Mouse (Mus musculus): ENCODE data around the gene Dennd5a.
"Not testable (repeated sequence)": the region's sequence is repeated elsewhere in the genome, so short reads cannot be mapped to it uniquely, and the experiment has no call there.

Dennd5a gene

GRCm38 (mm10) chr7:109959716-109960612, at the start of gene Dennd5a:
Dennd5a (minus strand) TSS chr7:109960470.
- DNase-seq (ENCODE audit: low spot score in 2 of 2), result peak; percentile 88 to 89

- DNase-seq (ENCODE audit: low spot score in 2 of 2), result no peak
Measured at GRCm38 (mm10) chr7:110009084-110009483, 48.8 kb upstream of the Dennd5a start.

- DNase-seq (ENCODE audit: low spot score in 2 of 2), result no peak
Measured at GRCm38 (mm10) chr7:110008513-110008912, 48.2 kb upstream of the Dennd5a start.

GRCm38 (mm10) chr7:110006471-110007195, 46.4 kb upstream of the Dennd5a start:
- DNase-seq (ENCODE audit: low spot score in 2 of 2), result no peak

- no peak for DNase-seq (ENCODE audit: low spot score in 2 of 2)
Measured at GRCm38 (mm10) chr7:110005976-110006375, 45.7 kb upstream of the Dennd5a start.

- peak; percentile 50 to 56 for DNase-seq (ENCODE audit: low spot score in 2 of 2)
Measured at GRCm38 (mm10) chr7:110002968-110003367, 42.7 kb upstream of the Dennd5a start.

GRCm38 (mm10) chr7:110002092-110002491, 41.8 kb upstream of the Dennd5a start:
- DNase-seq (ENCODE audit: low spot score in 2 of 2), result no peak

- DNase-seq (ENCODE audit: low spot score in 2 of 2), result no peak
Measured at GRCm38 (mm10) chr7:109998388-109998787, 38.1 kb upstream of the Dennd5a start.

GRCm38 (mm10) chr7:109993157-109993959, 33.1 kb upstream of the Dennd5a start:
- DNase-seq (ENCODE audit: low spot score in 2 of 2), result no peak

- no peak for DNase-seq (ENCODE audit: low spot score in 2 of 2)
Measured at GRCm38 (mm10) chr7:109991286-109991685, 31.0 kb upstream of the Dennd5a start.

- DNase-seq (ENCODE audit: low spot score in 2 of 2), result not testable (repeated sequence)
Measured at GRCm38 (mm10) chr7:109986775-109987174, 26.5 kb upstream of the Dennd5a start, which contains the start of gene Tmem41b. Tmem41b (minus strand) TSS chr7:109986929.

- peak; percentile 99 for DNase-seq (ENCODE audit: low spot score in 2 of 2)
Measured at GRCm38 (mm10) chr7:109986133-109986669, 25.9 kb upstream of the Dennd5a start.

- DNase-seq (ENCODE audit: low spot score in 2 of 2), result peak in 1 of 2 experiments; percentile 48
Measured at GRCm38 (mm10) chr7:109985661-109986132, 25.4 kb upstream of the Dennd5a start.

- not testable (repeated sequence) for DNase-seq (ENCODE audit: low spot score in 2 of 2)
Measured at GRCm38 (mm10) chr7:109984608-109985007, 24.3 kb upstream of the Dennd5a start.

- DNase-seq (ENCODE audit: low spot score in 2 of 2), result not testable (repeated sequence)
Measured at GRCm38 (mm10) chr7:109977131-109977530, 16.9 kb upstream of the Dennd5a start.

GRCm38 (mm10) chr7:109975966-109976715, 15.9 kb upstream of the Dennd5a start:
- no peak for DNase-seq (ENCODE audit: low spot score in 2 of 2)

- DNase-seq (ENCODE audit: low spot score in 2 of 2), result no peak
Measured at GRCm38 (mm10) chr7:109969542-109969941, 9.3 kb upstream of the Dennd5a start.

- DNase-seq (ENCODE audit: low spot score in 2 of 2), result peak; percentile 77 to 86
Measured at GRCm38 (mm10) chr7:109968924-109969450, 8.7 kb upstream of the Dennd5a start.

- DNase-seq (ENCODE audit: low spot score in 2 of 2), result peak; percentile 75 to 82
Measured at GRCm38 (mm10) chr7:109967805-109968579, 7.7 kb upstream of the Dennd5a start.

Data from right cerebral cortex, postnatal 10 days (tissue).